Mouse (Mus musculus) embryonic facial prominence, embryonic 12.5 days (tissue): ENCODE measurements around the gene Pde4d. TPM values are rescaled to one million over a fixed set of nuclear protein-coding genes. Genes with fewer than 3 reads are reported as not detected.

Source experiments
- ATAC-seq: fragments of 200-750 bp; cut with Nextera tagmentation; 2 replicates; pipeline ENCODE4 v1.8.0; 2017; ENCODE audit not compliant: insufficient number of reproducible peaks, insufficient read depth, low FRiP score, low TSS enrichment
- H3K27ac ChIP-seq: fragments of 300-500 bp; sonication (generic); 2 replicates; pipeline ENCODE4 v1.5.1; 2016; ENCODE audit warnings: mild to moderate bottlenecking
- H3K27me3 ChIP-seq: fragments of 300-500 bp; sonication (generic); 2 replicates; pipeline ENCODE4 v1.6.1; 2016; ENCODE audit warnings: mild to moderate bottlenecking, moderate library complexity
- H3K36me3 ChIP-seq: fragments of 300-500 bp; sonication (generic); 2 replicates; pipeline ENCODE4 v1.6.1; 2016; ENCODE audit warnings: mild to moderate bottlenecking
- H3K4me1 ChIP-seq: fragments of 300-500 bp; sonication (generic); 2 replicates; pipeline ENCODE4 v1.6.1; 2016
- H3K4me2 ChIP-seq: fragments of 300-500 bp; sonication (generic); replicated peaks from 2 replicates; pipeline ENCODE4 v1.6.1; 2016; ENCODE audit warnings: mild to moderate bottlenecking, moderate library complexity
- H3K4me3 ChIP-seq: fragments of 300-500 bp; sonication (generic); 2 replicates; pipeline ENCODE4 v1.5.1; 2016; ENCODE audit warnings: mild to moderate bottlenecking
- H3K9ac ChIP-seq: fragments of 300-500 bp; sonication (generic); 2 replicates; pipeline ENCODE4 v1.6.1; 2016; ENCODE audit warnings: mild to moderate bottlenecking, moderate library complexity
- H3K9me3 ChIP-seq: fragments of 300-500 bp; sonication (generic); 2 replicates; pipeline ENCODE4 v1.6.1; 2016; ENCODE audit warnings: mild to moderate bottlenecking, moderate library complexity
- WGBS: fragments of 180-500 bp; shearing (Covaris S2); methylation state at CpG from one replicate; pipeline ENCODE4 v1.1.7; 2016; 5-methylcytosine and 5-hydroxymethylcytosine counted together
- polyA plus RNA-seq: library from polyadenylated mRNA; unstranded; fragments of >200 nt; fragmentation: Nextera tagmentation; extraction: Ambion mirVana; gene quantifications from 2 replicates; pipeline ENCODE4 v1.2.1, GENCODE M21; 2016

Gene Pde4d
- polyA plus RNA-seq, result 20.4 and 20.5 TPM in 2 replicates

GRCm38 (mm10) chr13:108449116-108450097 is at the start of gene Pde4d:
TSS of gene Pde4d (plus strand) at chr13:108449948.
- no peak for ATAC-seq
- no peaks in the 10 kb centered on the region for H3K36me3 ChIP-seq
- WGBS, result 21% methylated on average over 10 of the region's 10 CpGs

GRCm38 (mm10) chr13:108403197-108403596 is 46.6 kb upstream of the Pde4d start:
- 85% methylated on average over 5 of the region's 5 CpGs for WGBS
- no peaks in the 10 kb centered on the region for H3K27me3 ChIP-seq
- H3K36me3 ChIP-seq, result no peaks in the 10 kb centered on the region
- H3K9ac ChIP-seq, result no peak overlapping the region
- no peak overlapping the region for H3K4me2 ChIP-seq
- no peaks in the 10 kb centered on the region for H3K9me3 ChIP-seq
- no peaks in the 10 kb centered on the region for H3K4me1 ChIP-seq
- no peak overlapping the region for H3K27ac ChIP-seq
- ATAC-seq, result no peak
- no peak overlapping the region for H3K4me3 ChIP-seq

More at GRCm38 (mm10) chr13:108449116-108450097, at the start of gene Pde4d:
- Histone ChIP-seq H3K27ac (no peak within 1 kb of the TSS), H3K4me1 (peaks cover 6% of the 10 kb centered on the region; the same call in 1 of the 2 replicates), H3K4me3 (no peak within 1 kb of the TSS), H3K27me3 (no peaks in the 10 kb centered on the region), H3K9ac (no peak within 1 kb of the TSS), H3K4me2 (no peak within 1 kb of the TSS), H3K9me3 (no peaks in the 10 kb centered on the region)

GRCm38 (mm10) chr13:108404372-108404771 is 45.4 kb upstream of the Pde4d start:
- no peak for ATAC-seq
- Histone ChIP-seq H3K4me1 (no peaks in the 10 kb centered on the region), H3K9ac (no peak overlapping the region), H3K9me3 (no peaks in the 10 kb centered on the region), H3K27me3 (no peaks in the 10 kb centered on the region), H3K27ac (no peak overlapping the region), H3K36me3 (no peaks in the 10 kb centered on the region), H3K4me2 (no peak overlapping the region), H3K4me3 (no peak overlapping the region)
- WGBS, result 85% methylated on average over 4 of the region's 4 CpGs

GRCm38 (mm10) chr13:108415464-108415863 is 34.3 kb upstream of the Pde4d start:
- Histone ChIP-seq H3K4me1 (no peaks in the 10 kb centered on the region), H3K36me3 (no peaks in the 10 kb centered on the region), H3K9me3 (no peaks in the 10 kb centered on the region), H3K4me3 (no peak overlapping the region), H3K27me3 (no peaks in the 10 kb centered on the region), H3K9ac (no peak overlapping the region), H3K4me2 (no peak overlapping the region), H3K27ac (no peak overlapping the region)
- ATAC-seq, result no peak
- WGBS, result 88% methylated on average over 2 of the region's 2 CpGs

- no peaks in the 10 kb centered on the region for H3K36me3 ChIP-seq
- H3K27me3 ChIP-seq, result no peaks in the 10 kb centered on the region
- H3K27ac ChIP-seq, result no peak overlapping the region
- ATAC-seq, result no peak
- no peaks in the 10 kb centered on the region for H3K9me3 ChIP-seq
- H3K4me1 ChIP-seq, result no peaks in the 10 kb centered on the region
- H3K4me2 ChIP-seq, result no peak overlapping the region
- 95% methylated on average over 1 of the region's 1 CpGs for WGBS
- H3K9ac ChIP-seq, result no peak overlapping the region
- H3K4me3 ChIP-seq, result no peak overlapping the region
Observed at GRCm38 (mm10) chr13:108418741-108419507, 30.8 kb upstream of the Pde4d start.

- Histone ChIP-seq H3K4me1 (no peaks in the 10 kb centered on the region), H3K27ac (no peak overlapping the region), H3K27me3 (no peaks in the 10 kb centered on the region), H3K9me3 (no peaks in the 10 kb centered on the region), H3K4me3 (no peak overlapping the region), H3K36me3 (no peaks in the 10 kb centered on the region), H3K9ac (no peak overlapping the region), H3K4me2 (no peak overlapping the region)
- no peak for ATAC-seq
- WGBS, result 55% methylated on average over 5 of the region's 5 CpGs
Observed at GRCm38 (mm10) chr13:108426322-108426721, 23.4 kb upstream of the Pde4d start.

- no peak overlapping the region for H3K27ac ChIP-seq
- H3K4me2 ChIP-seq, result no peak overlapping the region
- no peaks in the 10 kb centered on the region for H3K27me3 ChIP-seq
- no peaks in the 10 kb centered on the region for H3K4me1 ChIP-seq
- H3K36me3 ChIP-seq, result no peaks in the 10 kb centered on the region
- no peak overlapping the region for H3K9ac ChIP-seq
- WGBS, result 75% methylated on average over 6 of the region's 6 CpGs
- no peak for ATAC-seq
- no peak overlapping the region for H3K4me3 ChIP-seq
- H3K9me3 ChIP-seq, result no peaks in the 10 kb centered on the region
Observed at GRCm38 (mm10) chr13:108428809-108429208, 20.9 kb upstream of the Pde4d start.

- WGBS, result 77% methylated on average over 2 of the region's 2 CpGs
- Histone ChIP-seq H3K27me3 (no peaks in the 10 kb centered on the region), H3K4me1 (no peaks in the 10 kb centered on the region), H3K4me2 (no peak overlapping the region), H3K4me3 (no peak overlapping the region), H3K9me3 (no peaks in the 10 kb centered on the region), H3K36me3 (no peaks in the 10 kb centered on the region), H3K27ac (no peak overlapping the region), H3K9ac (no peak overlapping the region)
- ATAC-seq, result no peak
Observed at GRCm38 (mm10) chr13:108429623-108430022, 20.1 kb upstream of the Pde4d start.

GRCm38 (mm10) chr13:108431776-108432175 is 18.0 kb upstream of the Pde4d start:
- no peak for ATAC-seq
- no peaks in the 10 kb centered on the region for H3K36me3 ChIP-seq
- no peak overlapping the region for H3K4me2 ChIP-seq
- no peaks in the 10 kb centered on the region for H3K9me3 ChIP-seq
- H3K27ac ChIP-seq, result no peak overlapping the region
- no peaks in the 10 kb centered on the region for H3K27me3 ChIP-seq
- H3K9ac ChIP-seq, result no peak overlapping the region
- no peaks in the 10 kb centered on the region for H3K4me1 ChIP-seq
- WGBS, result 92% methylated on average over 3 of the region's 3 CpGs
- no peak overlapping the region for H3K4me3 ChIP-seq

GRCm38 (mm10) chr13:108435687-108436086 is 14.1 kb upstream of the Pde4d start:
- no peak overlapping the region for H3K4me2 ChIP-seq
- H3K9me3 ChIP-seq, result no peaks in the 10 kb centered on the region
- no peaks in the 10 kb centered on the region for H3K27me3 ChIP-seq
- no peaks in the 10 kb centered on the region for H3K36me3 ChIP-seq
- no peak overlapping the region for H3K4me3 ChIP-seq
- H3K4me1 ChIP-seq, result no peaks in the 10 kb centered on the region
- ATAC-seq, result no peak
- no peak overlapping the region for H3K27ac ChIP-seq
- no peak overlapping the region for H3K9ac ChIP-seq

- Histone ChIP-seq H3K4me3 (no peak overlapping the region), H3K4me1 (no peaks in the 10 kb centered on the region), H3K4me2 (no peak overlapping the region), H3K9me3 (no peaks in the 10 kb centered on the region), H3K9ac (no peak overlapping the region), H3K36me3 (no peaks in the 10 kb centered on the region), H3K27ac (no peak overlapping the region), H3K27me3 (no peaks in the 10 kb centered on the region)
- WGBS, result 94% methylated on average over 2 of the region's 2 CpGs
- no peak for ATAC-seq
Observed at GRCm38 (mm10) chr13:108437424-108437823, 12.3 kb upstream of the Pde4d start.

- 92% methylated on average over 1 of the region's 1 CpGs for WGBS
- no peaks in the 10 kb centered on the region for H3K27me3 ChIP-seq
- no peaks in the 10 kb centered on the region for H3K36me3 ChIP-seq
- H3K4me3 ChIP-seq, result no peak overlapping the region
- H3K4me2 ChIP-seq, result no peak overlapping the region
- no peaks in the 10 kb centered on the region for H3K9me3 ChIP-seq
- H3K9ac ChIP-seq, result no peak overlapping the region
- no peak overlapping the region for H3K27ac ChIP-seq
- no peaks in the 10 kb centered on the region for H3K4me1 ChIP-seq
- no peak for ATAC-seq
Observed at GRCm38 (mm10) chr13:108439012-108439411, 10.7 kb upstream of the Pde4d start.
